18 mouse cellular contexts compared by ENCODE assay signal in the genomic region with DNA sequence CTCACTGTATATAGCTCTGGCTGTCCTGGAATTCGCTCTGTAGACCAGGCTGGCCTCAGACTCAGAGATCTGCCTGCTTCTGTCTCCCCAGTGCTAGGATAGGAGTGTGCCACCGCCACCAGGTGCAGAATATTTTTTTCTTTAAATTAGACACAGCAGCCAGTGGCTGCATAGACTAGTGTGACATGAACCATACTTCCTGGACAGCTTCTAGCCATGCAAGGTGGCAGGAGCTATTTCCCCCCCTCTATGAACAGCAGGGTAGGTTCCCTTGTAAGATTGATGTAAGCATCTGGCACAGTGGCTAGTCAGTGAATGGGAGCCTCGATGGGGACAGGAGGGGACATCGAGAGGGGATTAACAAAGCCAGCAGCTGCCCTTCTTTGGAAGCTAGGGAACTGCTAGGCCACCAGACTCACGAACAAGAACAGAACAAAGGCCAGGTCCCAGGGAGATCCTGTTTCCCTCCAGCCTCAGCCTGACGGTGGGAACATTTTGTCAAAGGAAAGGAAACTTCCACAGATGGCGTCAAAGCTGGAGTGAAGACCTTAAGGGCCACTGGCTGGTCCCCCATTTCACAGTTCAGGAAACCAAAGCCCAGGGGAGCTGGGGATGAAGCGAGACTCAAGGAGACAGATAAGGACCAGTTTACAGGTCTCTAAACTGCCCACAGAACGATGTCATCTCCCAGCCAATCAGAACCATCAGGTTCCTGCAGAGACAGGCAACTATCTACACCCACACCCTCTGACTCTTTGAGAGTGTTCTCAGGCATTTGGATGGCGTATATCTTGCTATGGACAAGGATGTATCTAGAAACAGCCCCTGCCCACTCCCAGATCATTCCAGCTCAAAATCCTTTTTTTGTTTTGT. TPM values are rescaled to one million over a fixed set of nuclear protein-coding genes. Genes with fewer than 3 reads are reported as not detected.
DNase-seq lines count a peak whose midpoint lies in the region; ATAC-seq and TF ChIP-seq lines count a peak whose summit lies in the region.
"Had no signal": no experiment of that assay in that cellular context is flagged by ENCODE, and none has a peak within 500 bp of the region (broad histone marks: within the 10 kb centered on the region; RNA-seq: fewer than 3 reads in every experiment).

No protein-coding gene starts in this region.

- no peak for TF ChIP-seq RAD21 in MEL (IDR thresholded peaks at IDR 0.05; ENCODE audit: low read depth, low read length)

- TF ChIP-seq CTCF in heart, adult 2 months (IDR thresholded peaks at IDR 0.05), result no peak
- no peak for TF ChIP-seq CTCF in MEL (IDR thresholded peaks at IDR 0.05 in 2 of 3, conservative IDR thresholded peaks at IDR 0.05 in 1 of 3; ENCODE audit: control insufficient read depth in 1 of 3, insufficient read depth in 1 of 3, low read depth in 2 of 3, low read length in 3 of 3, poor library complexity in 1 of 3, severe bottlenecking in 1 of 3)

- H3K4me1 ChIP-seq in heart, adult 2 months (ENCODE audit: control insufficient read depth, insufficient read depth, low read length), result peaks cover 15% of the 10 kb centered on the region
- peaks cover 10 to 65% of the 10 kb centered on the region in 2 experiments for H3K4me1 ChIP-seq in MEL (ENCODE audit: control insufficient read depth in 1 of 2, insufficient read depth in 2 of 2, low read length in 2 of 2)
- peaks cover 96% of the 10 kb centered on the region for H3K4me1 ChIP-seq in liver, embryonic 13.5 days (replicated peaks)
- H3K4me1 ChIP-seq in midbrain, embryonic 15.5 days, result peaks cover 22% of the 10 kb centered on the region

- H3K27me3 ChIP-seq in heart, adult 2 months (ENCODE audit: control insufficient read depth, insufficient read depth, low read length), result no peaks in the 10 kb centered on the region
- H3K27me3 ChIP-seq in MEL (ENCODE audit: control insufficient read depth in 1 of 2, insufficient read depth in 2 of 2, low read length in 2 of 2), result no peaks in the 10 kb centered on the region
- H3K27me3 ChIP-seq in liver, embryonic 13.5 days, result no peaks in the 10 kb centered on the region
- 0 out of 2 replicates have a peak, but pooled peaks cover 7% of the 10 kb centered on the region for H3K27me3 ChIP-seq in midbrain, embryonic 15.5 days (replicated peaks)
- H3K27me3 ChIP-seq: intestine, embryonic 15.5 days had no signal

- H3K27ac ChIP-seq in heart, adult 2 months, result peak overlapping the region; percentile 71
- peak overlapping the region; percentile 25 for H3K27ac ChIP-seq in MEL (ENCODE audit: control insufficient read depth, low read depth, low read length)
- 0 out of 2 replicates have a peak overlapping the region, but pooled peaks have one; percentile 57 for H3K27ac ChIP-seq in liver, embryonic 13.5 days
- H3K27ac ChIP-seq in midbrain, embryonic 15.5 days, result no peak overlapping the region
- H3K27ac ChIP-seq: embryonic facial prominence, embryonic 12.5 days; forebrain, embryonic 12.5 days; hindbrain, embryonic 10.5 days; intestine, embryonic 15.5 days; neural tube, embryonic 12.5 days had no signal

- no peak overlapping the region for H3K4me3 ChIP-seq in heart, adult 2 months
- H3K4me3 ChIP-seq in MEL (ENCODE audit: control insufficient read depth in 1 of 2, insufficient read depth in 1 of 2, low read depth in 2 of 2, low read length in 2 of 2), result no peak overlapping the region
- H3K4me3 ChIP-seq in liver, embryonic 13.5 days (replicated peaks), result no peak overlapping the region
- H3K4me3 ChIP-seq in midbrain, embryonic 15.5 days, result no peak overlapping the region
- H3K4me3 ChIP-seq: embryonic facial prominence, embryonic 12.5 days; forebrain, embryonic 12.5 days; hindbrain, embryonic 10.5 days; intestine, embryonic 15.5 days; neural tube, embryonic 12.5 days had no signal

- ATAC-seq in liver, embryonic 13.5 days (ENCODE audit: low read depth), result peak; percentile 18; the same call in 1 of the 2 replicates
- ATAC-seq in midbrain, embryonic 15.5 days (replicated peaks), result no peak
- ATAC-seq: intestine, embryonic 15.5 days; lung, postnatal 0 days; midbrain, embryonic 16.5 days had no signal

- H3K36me3 ChIP-seq in heart, adult 2 months (ENCODE audit: control insufficient read depth, insufficient read depth, low read length), result no peaks in the 10 kb centered on the region
- H3K36me3 ChIP-seq in MEL (ENCODE audit: control insufficient read depth in 1 of 2, insufficient read depth in 2 of 2, low read length in 2 of 2), result peaks cover 0 to 53% of the 10 kb centered on the region in 2 experiments; a peak in 2 of 4 replicates
- no peaks in the 10 kb centered on the region for H3K36me3 ChIP-seq in liver, embryonic 13.5 days
- H3K36me3 ChIP-seq in midbrain, embryonic 15.5 days (replicated peaks), result no peaks in the 10 kb centered on the region
- H3K36me3 ChIP-seq: embryonic facial prominence, embryonic 12.5 days; forebrain, embryonic 12.5 days; hindbrain, embryonic 10.5 days; intestine, embryonic 15.5 days; neural tube, embryonic 12.5 days had no signal

- TF ChIP-seq POLR2A in heart, adult 2 months (IDR thresholded peaks at IDR 0.05; ENCODE audit: insufficient read depth, low read depth, low read length), result no peak
- TF ChIP-seq POLR2A in MEL (IDR thresholded peaks at IDR 0.05; ENCODE audit: control insufficient read depth in 1 of 2, insufficient read depth in 1 of 2, low read depth in 1 of 2, low read length in 2 of 2, poor library complexity in 1 of 2), result no peak

- 52% methylated on average over 10 of the region's 10 CpGs for WGBS in heart, adult 2 months
- WGBS in liver, embryonic 13.5 days (ENCODE audit: insufficient replicate concordance), result 40% methylated on average over 10 of the region's 10 CpGs
- 43% methylated on average over 10 of the region's 10 CpGs for WGBS in midbrain, embryonic 15.5 days

- no peak for TF ChIP-seq EP300 in heart, adult 2 months (IDR thresholded peaks at IDR 0.05; ENCODE audit: insufficient read depth, low read depth, low read length)
- TF ChIP-seq EP300 in MEL (IDR thresholded peaks at IDR 0.05; ENCODE audit: low read depth in 1 of 2, low read length in 2 of 2), result peak in 1 of 2 experiments; percentile 34; a peak in 2 of 4 replicates

- peak overlapping the region; percentile 2; the same call in 1 of the 2 replicates for H3K4me2 ChIP-seq in liver, embryonic 13.5 days
- H3K4me2 ChIP-seq in midbrain, embryonic 15.5 days, result no peak overlapping the region
- H3K4me2 ChIP-seq: embryonic facial prominence, embryonic 12.5 days; forebrain, embryonic 12.5 days; intestine, embryonic 15.5 days; neural tube, embryonic 12.5 days had no signal

- no peaks in the 10 kb centered on the region for H3K79me2 ChIP-seq in heart, adult 2 months (replicated peaks; ENCODE audit: control insufficient read depth, insufficient read depth, low read length)
- peaks cover 7% of the 10 kb centered on the region for H3K79me2 ChIP-seq in MEL (ENCODE audit: control insufficient read depth, insufficient read depth, low read length, poor library complexity)

- H3K9ac ChIP-seq in heart, adult 2 months (ENCODE audit: low read depth, low read length), result no peak overlapping the region
- H3K9ac ChIP-seq in MEL (ENCODE audit: control insufficient read depth, low read depth, low read length, poor library complexity, severe bottlenecking), result no peak overlapping the region; the same call in 1 of the 2 replicates
- no peak overlapping the region for H3K9ac ChIP-seq in liver, embryonic 13.5 days
- no peak overlapping the region for H3K9ac ChIP-seq in midbrain, embryonic 15.5 days
- H3K9ac ChIP-seq: embryonic facial prominence, embryonic 12.5 days; forebrain, embryonic 12.5 days; intestine, embryonic 15.5 days; neural tube, embryonic 12.5 days had no signal

- no peak for DNase-seq in heart, adult 2 months
- no peak for DNase-seq in heart, adult 8-10 months (ENCODE audit: low spot score)
- DNase-seq in A20 (ENCODE audit: low read depth, low spot score), result peak; percentile 88
- peak; percentile 75 for DNase-seq in MEL (ENCODE audit: low read depth, low spot score)
- no peak for DNase-seq in liver, embryonic 13.5 days
- no peak for DNase-seq in thymus, postnatal 0 days (ENCODE audit: low spot score)
- DNase-seq in thymus, postnatal 14 days, result no peak
- DNase-seq: adrenal gland, postnatal 10 days; cerebellum, postnatal 25 days; thymus, postnatal 25 days had no signal

- no peaks in the 10 kb centered on the region for H3K9me3 ChIP-seq in MEL (replicated peaks; ENCODE audit: insufficient read depth, low read length)
- no peaks in the 10 kb centered on the region for H3K9me3 ChIP-seq in liver, embryonic 13.5 days (replicated peaks)
- no peaks in the 10 kb centered on the region for H3K9me3 ChIP-seq in midbrain, embryonic 15.5 days
- H3K9me3 ChIP-seq: embryonic facial prominence, embryonic 12.5 days; forebrain, embryonic 12.5 days; hindbrain, embryonic 10.5 days; intestine, embryonic 15.5 days; neural tube, embryonic 12.5 days had no signal

- intact Hi-C loops in heart, adult 2 months (cut with DNase I), result no loop called here

TF ChIP-seq in MEL, 35 proteins besides CTCF, POLR2A, EP300 and RAD21 (continues in another document):
- TF ChIP-seq JUND (IDR thresholded peaks at IDR 0.05; ENCODE audit: low read depth, low read length) (no peak), MAX (IDR thresholded peaks at IDR 0.05; ENCODE audit: low read length) (no peak), MAZ (IDR thresholded peaks at IDR 0.05; ENCODE audit: low read depth, low read length) (no peak), NELFE (IDR thresholded peaks at IDR 0.05; ENCODE audit: low read depth, low read length) (no peak)

RNA-seq across cellular contexts. Expression of gene Psen2, which starts 11.8 kb away (rescaled TPM):
- 10 to 100 TPM; 11.6 to 13.1 TPM for total RNA-seq in heart, adult 2 months (2021)
- 30.5 and 35.8 TPM in 2 replicates for polyA plus RNA-seq in heart, adult 2 months (2012; rRNA removed)
- total RNA-seq in heart, adult 8-10 months (2022), result 10 to 100 TPM; 14.7 to 16.0 (median 15.3) TPM
- total RNA-seq in MEL (2012; rRNA removed), result 37.0 and 39.2 TPM in 2 replicates
- polyA plus RNA-seq in MEL (2012; ENCODE audit: insufficient read depth in 1 of 2, insufficient read length in 2 of 2, low read depth in 1 of 2, low replicate concordance in 2 of 2, missing spikeins in 1 of 2), result 10 to 100 TPM in 1 of 2 experiments, not detected in 1; 35.0 TPM
- polyA plus RNA-seq in liver, embryonic 13.5 days (2015; fragmentation: Nextera tagmentation; extraction: Ambion mirVana), result 22.2 and 23.7 TPM in 2 replicates
- polyA plus RNA-seq in thymus, postnatal 0 days (2015; fragmentation: Nextera tagmentation; extraction: Ambion mirVana), result 9.3 and 11.6 TPM in 2 replicates
- 15.4 and 15.8 TPM in 2 replicates for polyA plus RNA-seq in midbrain, embryonic 15.5 days (2015; fragmentation: Nextera tagmentation; extraction: Ambion mirVana)

RNA-seq across cellular contexts. Expression of gene Coq8a, which starts 52.0 kb away (rescaled TPM):
- total RNA-seq in heart, adult 2 months (2021), result 100 to 1,000 TPM; 783 to 919 TPM
- polyA plus RNA-seq in heart, adult 2 months (2012; rRNA removed), result 468 and 899 TPM in 2 replicates
- 1,000 to 10,000 TPM in 1 of 4 experiments, 100 to 1,000 TPM in 3; 923 to 1,131 (median 957) TPM for total RNA-seq in heart, adult 8-10 months (2022)
- total RNA-seq in MEL (2012; rRNA removed), result 0.95 and 1.5 TPM in 2 replicates
- 1 to 10 TPM in 1 of 2 experiments, not detected in 1; 2.1 TPM for polyA plus RNA-seq in MEL (2012; ENCODE audit: insufficient read depth in 1 of 2, insufficient read length in 2 of 2, low read depth in 1 of 2, low replicate concordance in 2 of 2, missing spikeins in 1 of 2)
- polyA plus RNA-seq in liver, embryonic 13.5 days (2015; fragmentation: Nextera tagmentation; extraction: Ambion mirVana), result 6.7 and 8.6 TPM in 2 replicates
- 12.6 and 14.1 TPM in 2 replicates for polyA plus RNA-seq in thymus, postnatal 0 days (2015; fragmentation: Nextera tagmentation; extraction: Ambion mirVana)
- 2.7 and 3.9 TPM in 2 replicates for polyA plus RNA-seq in midbrain, embryonic 15.5 days (2015; fragmentation: Nextera tagmentation; extraction: Ambion mirVana)

Comparison
In these comparisons a context has a peak if more than half of its experiments do, and no peak if none do; other contexts are left out.
1. DNase-seq: peak in A20 (single experiment) and MEL (single experiment); none in heart, adult 2 months (0 of 2), heart, adult 8-10 months (single experiment), liver, embryonic 13.5 days (single experiment), thymus, postnatal 0 days (single experiment) and thymus, postnatal 14 days (single experiment).
2. RNA of gene Coq8a, which starts 52.0 kb away (polyA plus RNA-seq): 468 to 899 TPM in heart, adult 2 months; 12.6 to 14.1 TPM in thymus, postnatal 0 days, 6.7 to 8.6 TPM in liver, embryonic 13.5 days, 2.7 to 3.9 TPM in midbrain, embryonic 15.5 days and 2.1 TPM in MEL; every median in the first group is over 10 times any median in the second.